Mouse (Mus musculus): ENCODE measurements around the gene Gm11634.

Gm11634 gene

GRCm38 (mm10) chr11:101556541-101556940 lies 42.5 kb downstream of the Gm11634 start:
- DNase-seq = no peak

- no peak for DNase-seq
Observed at GRCm38 (mm10) chr11:101553354-101553930, 45.6 kb downstream of the Gm11634 start.

GRCm38 (mm10) chr11:101552476-101553300 lies 46.4 kb downstream of the Gm11634 start:
- peak; percentile 93 for DNase-seq

GRCm38 (mm10) chr11:101551751-101552475 lies 47.1 kb downstream of the Gm11634 start, which contains the start of the genes Brca1 and Nbr1:
Gene Brca1, minus strand, starts transcription at chr11:101551955.
Gene Nbr1, plus strand, starts transcription at chr11:101552149.
- peak; percentile 91 for DNase-seq

GRCm38 (mm10) chr11:101548526-101548925 lies 50.5 kb downstream of the Gm11634 start:
- DNase-seq = no peak

GRCm38 (mm10) chr11:101544132-101544531 lies 54.9 kb downstream of the Gm11634 start:
- DNase-seq = no peak

Measured in thymus, postnatal 25 days (tissue).